Mouse (Mus musculus) thymus, adult 2 months (tissue): ENCODE results near the gene Plekhg2.

Source experiments
- CTCF ChIP-seq: fragments of 200-500 bp; IDR thresholded peaks from 2 replicates; pipeline ENCODE4 v1.5.1; 2012; ENCODE audit warnings: mild to moderate bottlenecking, control low read depth, low read length, moderate library complexity, borderline replicate concordance; ENCODE audit not compliant: control insufficient read depth, poor library complexity, insufficient read depth; ENCODE audit errors: extremely low read depth
- POLR2A ChIP-seq: fragments of 200-500 bp; IDR thresholded peaks from 2 replicates; pipeline ENCODE4 v1.6.1; 2012; ENCODE audit warnings: mild to moderate bottlenecking, low read length, control low read depth, moderate library complexity; ENCODE audit not compliant: control insufficient read depth, poor library complexity, insufficient read depth; ENCODE audit errors: extremely low read depth

GRCm38 (mm10) chr7:28370051-28370450, 2.3 kb downstream of the Plekhg2 start:
- TF ChIP-seq CTCF (no peak), POLR2A (no peak)
